Mouse (Mus musculus) lung, postnatal 0 days (tissue): ENCODE data around the gene Cdx2.

Experiments used
- CTCF ChIP-seq: IDR thresholded peaks from 2 replicates; pipeline ENCODE4 v1.5.1; 2016; ENCODE audit warnings: antibody characterized with exemption, mild to moderate bottlenecking
- EP300 ChIP-seq: IDR thresholded peaks from 2 replicates; pipeline ENCODE4 v1.6.1; 2016; ENCODE audit warnings: antibody characterized with exemption, mild to moderate bottlenecking, control low read depth

- TF ChIP-seq EP300 (no peak), CTCF (no peak)
Measured at GRCm38 (mm10) chr5:147308451-147308850, 1.4 kb upstream of the Cdx2 start.
